Mouse (Mus musculus): ENCODE data around the gene Atp5g2. TPM values are rescaled to one million over a fixed set of nuclear protein-coding genes. Genes with fewer than 3 reads are reported as not detected.

Atp5g2 gene
- polyA plus RNA-seq (2012; rRNA removed), result 563 and 636 TPM in 2 replicates

DNA sequence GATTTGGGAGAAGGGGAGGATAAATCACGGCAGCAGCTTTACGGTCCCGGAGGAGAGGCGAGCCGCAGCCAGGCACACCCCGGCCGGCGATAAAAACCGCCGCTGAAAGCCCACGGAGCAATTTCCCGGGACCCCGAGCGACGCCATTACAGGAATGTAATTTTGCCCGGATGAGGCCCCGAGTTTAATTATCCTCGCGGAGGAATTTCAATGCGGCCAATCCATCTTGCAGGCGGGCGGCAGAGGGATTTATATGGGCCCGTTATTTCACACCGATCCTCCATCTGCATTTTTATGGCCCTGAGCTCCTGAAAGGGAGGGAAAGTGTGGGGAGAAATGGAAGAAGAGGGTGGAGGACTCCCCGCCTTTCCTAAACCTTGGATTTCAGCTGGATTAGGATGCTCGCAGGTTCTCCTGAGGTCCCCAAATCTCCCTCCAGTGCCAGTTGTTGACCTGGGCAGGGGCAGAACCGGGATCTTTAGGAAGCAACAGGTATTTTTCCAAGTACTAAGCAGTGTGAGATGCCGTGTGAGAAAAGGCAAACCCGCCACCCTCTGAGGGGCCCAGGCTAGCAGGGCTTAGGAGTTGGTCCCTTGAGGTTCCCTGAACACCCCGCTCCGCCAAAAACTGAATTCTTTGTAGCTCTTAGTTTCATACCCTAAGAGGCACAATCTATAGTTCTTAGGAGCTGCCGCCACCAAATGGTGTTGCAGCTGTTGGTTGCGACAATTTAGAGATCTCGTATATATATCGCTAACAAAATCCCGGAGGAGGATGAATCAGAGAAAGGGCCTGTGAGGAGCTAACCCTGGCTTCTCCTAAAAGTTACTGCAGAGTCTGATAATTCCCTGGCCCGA, at the start of gene Atp5g2:
Gene Atp5g2 (minus strand): TSS at position 138 of the 857 bp plus-strand sequence.
- Histone ChIP-seq H3K36me3 (ENCODE audit: control insufficient read depth, insufficient read depth, low read length) (no peaks in the 10 kb centered on the region), H3K27me3 (replicated peaks; ENCODE audit: control insufficient read depth, insufficient read depth, low read length) (no peaks in the 10 kb centered on the region), H3K27ac (ENCODE audit: insufficient read depth, low read depth, low read length) (peak within 1 kb of the TSS; percentile 95), H3K4me1 (ENCODE audit: control insufficient read depth, insufficient read depth, low read length) (peaks cover 6% of the 10 kb centered on the region), H3K4me3 (ENCODE audit: insufficient read depth, low read depth, low read length) (peak within 1 kb of the TSS; percentile 52)
- TF ChIP-seq CTCF (conservative IDR thresholded peaks at IDR 0.05; ENCODE audit: insufficient read depth, insufficient read length, low read depth, low read length) (no peak), POLR2A (IDR thresholded peaks at IDR 0.05; ENCODE audit: low read depth, low read length) (no peak)
- 11% methylated on average over 37 of the region's 37 CpGs for WGBS
- peak; percentile 54 for DNase-seq

GRCm38 (mm10) chr15:102721016-102721898, 49.1 kb upstream of the Atp5g2 start:
- H3K36me3 ChIP-seq (ENCODE audit: control insufficient read depth, insufficient read depth, low read length), result no peaks in the 10 kb centered on the region
- no peaks in the 10 kb centered on the region for H3K27me3 ChIP-seq (replicated peaks; ENCODE audit: control insufficient read depth, insufficient read depth, low read length)
- peak overlapping the region; percentile 65 for H3K4me3 ChIP-seq (ENCODE audit: insufficient read depth, low read depth, low read length)
- 7% methylated on average over 14 of the region's 14 CpGs for WGBS
- peaks cover 3% of the 10 kb centered on the region for H3K4me1 ChIP-seq (ENCODE audit: control insufficient read depth, insufficient read depth, low read length)
- DNase-seq, result no peak
- H3K27ac ChIP-seq (ENCODE audit: insufficient read depth, low read depth, low read length), result no peak overlapping the region; the same call in 1 of the 2 replicates
- TF ChIP-seq POLR2A (IDR thresholded peaks at IDR 0.05; ENCODE audit: low read depth, low read length), result no peak
- no peak for TF ChIP-seq CTCF (conservative IDR thresholded peaks at IDR 0.05; ENCODE audit: insufficient read depth, insufficient read length, low read depth, low read length)

DNA sequence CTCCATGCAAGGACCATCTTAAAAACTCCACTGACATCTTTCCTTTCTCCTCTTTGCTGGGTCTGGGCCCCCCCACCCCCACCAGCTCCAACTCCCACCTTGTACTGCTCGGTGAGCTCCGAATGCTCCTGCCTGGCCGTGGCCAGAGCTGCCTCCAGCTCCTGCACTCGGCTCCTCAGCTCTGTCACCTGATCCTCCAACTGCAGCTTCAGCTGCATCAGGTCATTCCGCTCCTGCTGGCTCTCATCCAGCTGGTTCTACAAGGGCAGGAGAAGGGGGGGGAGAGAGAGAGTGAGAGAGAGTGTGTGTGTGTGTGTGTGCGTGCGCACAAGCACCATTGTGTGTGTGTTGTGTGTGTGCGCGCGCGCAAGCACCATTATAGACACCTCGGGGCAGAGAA, 44.0 kb upstream of the Atp5g2 start:
- Histone ChIP-seq H3K4me1 (ENCODE audit: control insufficient read depth, insufficient read depth, low read length) (peaks cover 2% of the 10 kb centered on the region), H3K27me3 (replicated peaks; ENCODE audit: control insufficient read depth, insufficient read depth, low read length) (no peaks in the 10 kb centered on the region), H3K36me3 (ENCODE audit: control insufficient read depth, insufficient read depth, low read length) (peaks cover 7% of the 10 kb centered on the region), H3K4me3 (ENCODE audit: insufficient read depth, low read depth, low read length) (no peak overlapping the region), H3K27ac (ENCODE audit: insufficient read depth, low read depth, low read length) (no peak overlapping the region)
- TF ChIP-seq CTCF (conservative IDR thresholded peaks at IDR 0.05; ENCODE audit: insufficient read depth, insufficient read length, low read depth, low read length), result no peak
- peak; percentile 44 for DNase-seq
- WGBS, result 54% methylated on average over 12 of the region's 12 CpGs

DNA sequence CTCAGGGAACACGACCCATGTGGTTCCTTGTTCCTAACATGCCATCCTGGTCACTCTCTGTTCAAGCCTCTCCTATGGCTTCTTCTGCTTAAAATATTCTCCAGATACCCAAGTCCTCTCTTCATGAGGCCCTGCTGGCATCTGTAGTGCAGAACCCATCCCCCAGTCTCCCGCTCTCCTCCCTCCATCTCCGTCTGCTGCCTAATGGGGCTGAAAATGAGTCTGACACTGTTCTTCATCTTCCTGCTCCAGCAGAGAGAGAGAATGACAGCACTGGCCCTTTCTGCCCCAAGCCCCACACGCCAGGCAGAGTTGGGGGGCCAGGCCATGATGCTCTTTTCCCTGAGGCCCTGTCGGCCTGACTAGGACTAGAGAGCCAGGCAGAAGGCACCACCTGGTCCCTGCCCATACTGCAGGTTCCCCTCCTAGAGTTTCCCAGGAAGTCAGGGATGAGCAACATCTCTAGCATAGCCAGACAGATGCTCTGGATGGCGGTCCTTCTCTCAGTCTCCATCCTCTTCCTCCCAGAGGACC, 35.7 kb upstream of the Atp5g2 start:
- Histone ChIP-seq H3K36me3 (ENCODE audit: control insufficient read depth, insufficient read depth, low read length) (peaks cover 13% of the 10 kb centered on the region), H3K27ac (ENCODE audit: insufficient read depth, low read depth, low read length) (no peak overlapping the region), H3K27me3 (replicated peaks; ENCODE audit: control insufficient read depth, insufficient read depth, low read length) (no peaks in the 10 kb centered on the region), H3K4me3 (ENCODE audit: insufficient read depth, low read depth, low read length) (no peak overlapping the region), H3K4me1 (ENCODE audit: control insufficient read depth, insufficient read depth, low read length) (no peaks in the 10 kb centered on the region)
- WGBS, result 72% methylated on average over 6 of the region's 6 CpGs
- TF ChIP-seq CTCF (conservative IDR thresholded peaks at IDR 0.05; ENCODE audit: insufficient read depth, insufficient read length, low read depth, low read length) (no peak), POLR2A (IDR thresholded peaks at IDR 0.05; ENCODE audit: low read depth, low read length) (no peak)
- DNase-seq, result no peak

DNA sequence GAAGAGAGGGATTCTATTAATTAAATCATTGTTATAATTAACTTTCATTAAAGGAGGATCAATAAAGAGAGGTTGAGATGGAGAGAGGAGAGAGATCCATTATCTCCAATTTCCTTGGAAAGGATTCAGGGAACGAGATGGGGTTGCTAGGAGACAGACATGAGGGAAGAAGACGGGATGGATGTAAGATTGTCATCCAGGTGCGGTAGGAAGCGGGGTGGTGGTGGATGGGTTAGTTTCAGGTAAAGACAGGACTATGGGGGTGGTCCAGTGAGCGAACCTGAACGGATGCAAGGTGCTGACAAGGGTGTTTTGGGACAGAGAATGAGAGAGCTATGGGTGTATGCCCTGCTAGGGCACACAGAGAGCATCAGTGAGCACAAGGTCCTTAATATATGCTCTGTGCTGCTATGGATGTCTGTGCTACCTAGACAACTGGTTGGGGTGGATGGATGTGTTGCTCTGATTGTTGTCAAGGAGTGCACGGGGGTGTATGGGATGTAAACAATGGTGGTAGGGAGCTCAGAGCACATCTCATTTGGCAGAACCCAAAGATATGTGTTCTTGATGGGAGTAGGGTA, 33.9 kb upstream of the Atp5g2 start:
- Histone ChIP-seq H3K27me3 (replicated peaks; ENCODE audit: control insufficient read depth, insufficient read depth, low read length) (no peaks in the 10 kb centered on the region), H3K4me3 (ENCODE audit: insufficient read depth, low read depth, low read length) (no peak overlapping the region), H3K27ac (ENCODE audit: insufficient read depth, low read depth, low read length) (no peak overlapping the region), H3K36me3 (ENCODE audit: control insufficient read depth, insufficient read depth, low read length) (peaks cover 10% of the 10 kb centered on the region), H3K4me1 (ENCODE audit: control insufficient read depth, insufficient read depth, low read length) (no peaks in the 10 kb centered on the region)
- no peak for DNase-seq
- 78% methylated on average over 7 of the region's 7 CpGs for WGBS
- TF ChIP-seq POLR2A (IDR thresholded peaks at IDR 0.05; ENCODE audit: low read depth, low read length) (no peak), CTCF (conservative IDR thresholded peaks at IDR 0.05; ENCODE audit: insufficient read depth, insufficient read length, low read depth, low read length) (no peak)

DNA sequence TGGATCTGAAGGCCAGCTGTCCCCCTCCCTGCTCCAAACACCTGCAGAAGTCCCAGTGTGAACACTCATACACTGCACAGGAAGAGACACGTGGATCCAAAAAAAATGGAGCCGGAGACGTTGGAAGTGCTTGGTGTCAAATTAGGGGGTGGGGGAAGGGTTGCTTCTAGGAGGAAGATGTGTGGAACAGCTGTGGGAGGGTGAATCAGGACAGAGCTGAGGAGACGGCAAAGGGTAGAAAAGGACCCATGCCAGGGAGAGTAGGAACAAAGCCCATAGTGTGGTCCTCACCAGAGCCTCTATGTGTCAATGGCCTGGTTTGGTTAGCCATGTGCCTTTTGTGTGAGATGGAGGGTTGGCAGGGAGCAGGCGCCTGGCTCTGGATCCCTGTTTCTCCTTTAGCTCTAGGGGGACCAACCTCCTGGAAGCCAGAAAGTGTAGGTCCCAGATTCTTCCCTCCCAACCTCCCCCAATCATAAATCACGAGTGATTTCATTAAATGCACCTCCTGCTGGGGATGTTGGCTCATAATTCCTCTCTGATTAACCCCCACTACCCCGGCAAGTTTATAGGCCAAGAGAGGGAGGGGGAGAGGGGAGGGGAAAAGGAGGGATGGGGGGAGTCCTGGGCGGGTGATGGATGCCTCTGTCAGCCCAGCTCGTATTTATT, 33.2 kb upstream of the Atp5g2 start:
- no peak overlapping the region for H3K27ac ChIP-seq (ENCODE audit: insufficient read depth, low read depth, low read length)
- DNase-seq, result no peak
- no peaks in the 10 kb centered on the region for H3K4me1 ChIP-seq (ENCODE audit: control insufficient read depth, insufficient read depth, low read length)
- no peak overlapping the region for H3K4me3 ChIP-seq (ENCODE audit: insufficient read depth, low read depth, low read length)
- TF ChIP-seq POLR2A (IDR thresholded peaks at IDR 0.05; ENCODE audit: low read depth, low read length), result no peak
- TF ChIP-seq CTCF (conservative IDR thresholded peaks at IDR 0.05; ENCODE audit: insufficient read depth, insufficient read length, low read depth, low read length), result no peak
- peaks cover 7% of the 10 kb centered on the region for H3K36me3 ChIP-seq (ENCODE audit: control insufficient read depth, insufficient read depth, low read length)
- 32% methylated on average over 9 of the region's 9 CpGs for WGBS
- H3K27me3 ChIP-seq (replicated peaks; ENCODE audit: control insufficient read depth, insufficient read depth, low read length), result no peaks in the 10 kb centered on the region

All from kidney, adult 2 months (tissue).